Comparison of ENCODE assay signal across 8 mouse cellular contexts in genomic region chr10:99161987-99162582, GRCm38 (mm10). TPM values are rescaled to one million over a fixed set of nuclear protein-coding genes. Genes with fewer than 3 reads are reported as not detected.
A peak's percentile ranks its signal among the peaks of the same experiment; 100 is the strongest.
DNase-seq lines count a peak whose midpoint lies in the region; ATAC-seq and TF ChIP-seq lines count a peak whose summit lies in the region.

No protein-coding gene starts in this region.

- H3K9me3 ChIP-seq in heart, postnatal 0 days (replicated peaks; ENCODE audit: control insufficient read depth, low read length) = no peaks in the 10 kb centered on the region
- H3K9me3 ChIP-seq in MEL (replicated peaks; ENCODE audit: insufficient read depth, low read length) = no peaks in the 10 kb centered on the region
- H3K9me3 ChIP-seq in embryonic facial prominence, embryonic 14.5 days (ENCODE audit: control insufficient read depth, low read length) = no peaks in the 10 kb centered on the region
- H3K9me3 ChIP-seq in limb, embryonic 14.5 days (ENCODE audit: control insufficient read depth, low read length) = no peaks in the 10 kb centered on the region

- TF ChIP-seq CTCF in heart, postnatal 0 days (IDR thresholded peaks at IDR 0.05; ENCODE audit: low read depth) = peak; percentile 73
- TF ChIP-seq CTCF in MEL (IDR thresholded peaks at IDR 0.05 in 2 of 3, conservative IDR thresholded peaks at IDR 0.05 in 1 of 3; ENCODE audit: control insufficient read depth in 1 of 3, insufficient read depth in 1 of 3, low read depth in 2 of 3, low read length in 3 of 3, poor library complexity in 1 of 3, severe bottlenecking in 1 of 3) = peak; percentile 66 to 79 (median 71)

- peak; percentile 64 for TF ChIP-seq RAD21 in MEL (IDR thresholded peaks at IDR 0.05; ENCODE audit: low read depth, low read length)

- H3K36me3 ChIP-seq in heart, postnatal 0 days (replicated peaks; ENCODE audit: control insufficient read depth, insufficient read depth, low read length) = no peaks in the 10 kb centered on the region
- peaks cover 0 to 2% of the 10 kb centered on the region in 2 experiments; a peak in 2 of 4 replicates for H3K36me3 ChIP-seq in MEL (ENCODE audit: control insufficient read depth in 1 of 2, insufficient read depth in 2 of 2, low read length in 2 of 2)
- H3K36me3 ChIP-seq in embryonic facial prominence, embryonic 14.5 days (ENCODE audit: control insufficient read depth, insufficient read depth, low read length) = no peaks in the 10 kb centered on the region
- peaks cover under 1% of the 10 kb centered on the region; the same call in 1 of the 2 replicates for H3K36me3 ChIP-seq in limb, embryonic 14.5 days (ENCODE audit: control insufficient read depth, insufficient read depth, low read length)
- H3K36me3 ChIP-seq in splenic B cell, adult 2 months (ENCODE audit: control insufficient read depth, insufficient read depth, low read length, poor library complexity, severe bottlenecking) = peaks cover 6% of the 10 kb centered on the region; the same call in 1 of the 2 replicates

- TF ChIP-seq POLR2A in MEL (IDR thresholded peaks at IDR 0.05; ENCODE audit: control insufficient read depth in 1 of 2, insufficient read depth in 1 of 2, low read depth in 1 of 2, low read length in 2 of 2, poor library complexity in 1 of 2) = no peak
- TF ChIP-seq POLR2A in limb, embryonic 14.5 days (IDR thresholded peaks at IDR 0.05; ENCODE audit: borderline replicate concordance, extremely low read depth, insufficient read depth, insufficient read length) = no peak

- no peak overlapping the region for H3K4me2 ChIP-seq in heart, postnatal 0 days (ENCODE audit: low read depth, low read length)
- no peak overlapping the region for H3K4me2 ChIP-seq in embryonic facial prominence, embryonic 14.5 days (ENCODE audit: low read depth, low read length)
- no peak overlapping the region for H3K4me2 ChIP-seq in limb, embryonic 14.5 days (replicated peaks; ENCODE audit: low read depth, low read length, severe bottlenecking)

- WGBS in heart, postnatal 0 days = 41% methylated on average over 8 of the region's 8 CpGs
- WGBS in embryonic facial prominence, embryonic 14.5 days = 39% methylated on average over 8 of the region's 8 CpGs
- WGBS in limb, embryonic 14.5 days = 39% methylated on average over 8 of the region's 8 CpGs

- DNase-seq in heart, postnatal 0 days (ENCODE audit: low spot score) = peak; percentile 59
- DNase-seq in heart, adult 9 months (ENCODE audit: low spot score in 2 of 2) = no peak
- DNase-seq in A20 (ENCODE audit: low read depth, low spot score) (peak; percentile 52), MEL (ENCODE audit: low read depth, low spot score) (peak; percentile 68)
- peak; percentile 61 for DNase-seq in embryonic facial prominence, embryonic 14.5 days (ENCODE audit: low spot score)
- DNase-seq in limb, embryonic 14.5 days (ENCODE audit: low spot score) = peak; percentile 55
- peak; percentile 74 for DNase-seq in splenic B cell, adult 2 months (ENCODE audit: low read depth, low spot score)
- no peak for DNase-seq in left cerebral cortex, adult 8-10 months (ENCODE audit: low spot score in 2 of 2)

- peak; percentile 24; the same call in 1 of the 2 replicates for ATAC-seq in heart, postnatal 0 days (ENCODE audit: insufficient read depth, low read depth)
- peak; percentile 28; the same call in 1 of the 2 replicates for ATAC-seq in embryonic facial prominence, embryonic 14.5 days (ENCODE audit: low read depth)
- ATAC-seq in limb, embryonic 14.5 days (ENCODE audit: low FRiP score, low read depth) = no peak

- H3K4me1 ChIP-seq in heart, postnatal 0 days (ENCODE audit: control insufficient read depth, insufficient read depth) = peaks cover 4% of the 10 kb centered on the region; the same call in 1 of the 2 replicates
- H3K4me1 ChIP-seq in MEL (ENCODE audit: control insufficient read depth in 1 of 2, insufficient read depth in 2 of 2, low read length in 2 of 2) = peaks cover 0 to 5% of the 10 kb centered on the region in 2 experiments; a peak in 1 of 4 replicates
- H3K4me1 ChIP-seq in embryonic facial prominence, embryonic 14.5 days (ENCODE audit: control insufficient read depth, insufficient read depth, low read length) = no peaks in the 10 kb centered on the region
- H3K4me1 ChIP-seq in limb, embryonic 14.5 days (ENCODE audit: control insufficient read depth, insufficient read depth, low read length) = no peaks in the 10 kb centered on the region

- H3K4me3 ChIP-seq in heart, postnatal 0 days (ENCODE audit: low read depth, low read length) = no peak overlapping the region
- H3K4me3 ChIP-seq in MEL (ENCODE audit: control insufficient read depth in 1 of 2, insufficient read depth in 1 of 2, low read depth in 2 of 2, low read length in 2 of 2) = no peak overlapping the region
- H3K4me3 ChIP-seq in embryonic facial prominence, embryonic 14.5 days (ENCODE audit: low read depth, low read length) = no peak overlapping the region
- no peak overlapping the region for H3K4me3 ChIP-seq in limb, embryonic 14.5 days (replicated peaks; ENCODE audit: low read length)

- no peaks in the 10 kb centered on the region for H3K79me2 ChIP-seq in MEL (ENCODE audit: control insufficient read depth, insufficient read depth, low read length, poor library complexity)

- no peaks in the 10 kb centered on the region for H3K27me3 ChIP-seq in heart, postnatal 0 days (ENCODE audit: control insufficient read depth, insufficient read depth, low read length)
- no peaks in the 10 kb centered on the region for H3K27me3 ChIP-seq in MEL (ENCODE audit: control insufficient read depth in 1 of 2, insufficient read depth in 2 of 2, low read length in 2 of 2)
- H3K27me3 ChIP-seq in embryonic facial prominence, embryonic 14.5 days (replicated peaks; ENCODE audit: control insufficient read depth, insufficient read depth, low read length) = no peaks in the 10 kb centered on the region
- H3K27me3 ChIP-seq in limb, embryonic 14.5 days (ENCODE audit: control insufficient read depth, insufficient read depth, low read length) = no peaks in the 10 kb centered on the region
- H3K27me3 ChIP-seq in splenic B cell, adult 2 months (ENCODE audit: control insufficient read depth, insufficient read depth, low read length, poor library complexity, severe bottlenecking) = no peaks in the 10 kb centered on the region

- TF ChIP-seq EP300 in heart, postnatal 0 days (IDR thresholded peaks at IDR 0.05; ENCODE audit: low read depth) = no peak
- TF ChIP-seq EP300 in MEL (IDR thresholded peaks at IDR 0.05; ENCODE audit: low read depth in 1 of 2, low read length in 2 of 2) = no peak

- no peak overlapping the region for H3K27ac ChIP-seq in heart, postnatal 0 days (ENCODE audit: low read depth)
- H3K27ac ChIP-seq in MEL (ENCODE audit: control insufficient read depth, low read depth, low read length) = no peak overlapping the region
- H3K27ac ChIP-seq in embryonic facial prominence, embryonic 14.5 days (replicated peaks; ENCODE audit: low read depth, low read length) = no peak overlapping the region
- H3K27ac ChIP-seq in limb, embryonic 14.5 days (replicated peaks; ENCODE audit: low read depth, low read length) = no peak overlapping the region

- H3K9ac ChIP-seq in heart, postnatal 0 days (replicated peaks; ENCODE audit: low read depth, low read length) = no peak overlapping the region
- no peak overlapping the region for H3K9ac ChIP-seq in MEL (ENCODE audit: control insufficient read depth, low read depth, low read length, poor library complexity, severe bottlenecking)
- H3K9ac ChIP-seq in embryonic facial prominence, embryonic 14.5 days (ENCODE audit: low read depth, low read length) = no peak overlapping the region
- no peak overlapping the region for H3K9ac ChIP-seq in limb, embryonic 14.5 days (ENCODE audit: low read depth, low read length, severe bottlenecking)

TF ChIP-seq in MEL, 35 proteins besides CTCF, POLR2A, EP300 and RAD21 (continues in another document):
- TF ChIP-seq ZC3H11A (IDR thresholded peaks at IDR 0.05; ENCODE audit: low read depth, low read length) = peak; percentile 31; the same call in 1 of the 2 replicates
- no peak for TF ChIP-seq POLR2AphosphoS5 (IDR thresholded peaks at IDR 0.05; ENCODE audit: borderline replicate concordance, low read depth, low read length)
- no peak for TF ChIP-seq MYB (IDR thresholded peaks at IDR 0.05; ENCODE audit: low read depth, low read length)

RNA-seq across cellular contexts. Expression of gene Phxr2, which starts 36.0 kb away (rescaled TPM):
- total RNA-seq in heart, postnatal 0 days (2014; rRNA removed; ENCODE audit: low replicate concordance) = not detected in 2 replicates
- polyA plus RNA-seq in heart, postnatal 0 days (2015; fragmentation: Nextera tagmentation; extraction: Ambion mirVana) = not detected in 2 replicates
- total RNA-seq in MEL (2012; rRNA removed) = not detected in 2 replicates
- not detected for polyA plus RNA-seq in MEL (2012; ENCODE audit: insufficient read depth in 1 of 2, insufficient read length in 2 of 2, low read depth in 1 of 2, low replicate concordance in 2 of 2, missing spikeins in 1 of 2)
- polyA plus RNA-seq in embryonic facial prominence, embryonic 14.5 days (2014; fragmentation: Nextera tagmentation; extraction: Ambion mirVana) = not detected in 2 replicates
- not detected in 2 replicates for polyA plus RNA-seq in limb, embryonic 14.5 days (2012; rRNA removed)
- polyA plus RNA-seq in limb, embryonic 14.5 days (2014; fragmentation: Nextera tagmentation; extraction: Ambion mirVana) = not detected in 2 replicates
- total RNA-seq in left cerebral cortex, adult 8-10 months (2022) = not detected

RNA-seq across cellular contexts. Expression of gene Galnt4, which starts 54.1 kb away (rescaled TPM):
- 3.7 and 5.6 TPM in 2 replicates for total RNA-seq in heart, postnatal 0 days (2014; rRNA removed; ENCODE audit: low replicate concordance)
- 3.2 and 3.4 TPM in 2 replicates for polyA plus RNA-seq in heart, postnatal 0 days (2015; fragmentation: Nextera tagmentation; extraction: Ambion mirVana)
- total RNA-seq in MEL (2012; rRNA removed) = 1.2 and 1.7 TPM in 2 replicates
- polyA plus RNA-seq in MEL (2012; ENCODE audit: insufficient read depth in 1 of 2, insufficient read length in 2 of 2, low read depth in 1 of 2, low replicate concordance in 2 of 2, missing spikeins in 1 of 2) = 1 to 10 TPM in 1 of 2 experiments, not detected in 1; 1.6 TPM
- polyA plus RNA-seq in embryonic facial prominence, embryonic 14.5 days (2014; fragmentation: Nextera tagmentation; extraction: Ambion mirVana) = 14.7 and 16.2 TPM in 2 replicates
- 3.5 and 4.3 TPM in 2 replicates for polyA plus RNA-seq in limb, embryonic 14.5 days (2012; rRNA removed)
- 13.0 and 13.8 TPM in 2 replicates for polyA plus RNA-seq in limb, embryonic 14.5 days (2014; fragmentation: Nextera tagmentation; extraction: Ambion mirVana)
- 1 to 10 TPM; 2.7 to 3.3 (median 2.9) TPM for total RNA-seq in left cerebral cortex, adult 8-10 months (2022)

RNA-seq across cellular contexts. Expression of gene Poc1b, which starts 55.2 kb away (rescaled TPM):
- total RNA-seq in heart, postnatal 0 days (2014; rRNA removed; ENCODE audit: low replicate concordance) = 5.2 and 7.4 TPM in 2 replicates
- polyA plus RNA-seq in heart, postnatal 0 days (2015; fragmentation: Nextera tagmentation; extraction: Ambion mirVana) = 3.2 and 3.6 TPM in 2 replicates
- 3.3 and 5.5 TPM in 2 replicates for total RNA-seq in MEL (2012; rRNA removed)
- 10 to 100 TPM in 1 of 2 experiments, not detected in 1; 15.3 TPM for polyA plus RNA-seq in MEL (2012; ENCODE audit: insufficient read depth in 1 of 2, insufficient read length in 2 of 2, low read depth in 1 of 2, low replicate concordance in 2 of 2, missing spikeins in 1 of 2)
- 18.9 and 22.5 TPM in 2 replicates for polyA plus RNA-seq in embryonic facial prominence, embryonic 14.5 days (2014; fragmentation: Nextera tagmentation; extraction: Ambion mirVana)
- polyA plus RNA-seq in limb, embryonic 14.5 days (2012; rRNA removed) = 23.1 and 25.3 TPM in 2 replicates
- 23.4 and 27.9 TPM in 2 replicates for polyA plus RNA-seq in limb, embryonic 14.5 days (2014; fragmentation: Nextera tagmentation; extraction: Ambion mirVana)
- 10 to 100 TPM in 1 of 4 experiments, 1 to 10 TPM in 3; 7.6 to 13.4 (median 8.1) TPM for total RNA-seq in left cerebral cortex, adult 8-10 months (2022)

Comparison
In these comparisons a context has a peak if more than half of its experiments do, and no peak if none do; other contexts are left out.
1. DNase-seq: peak in heart, postnatal 0 days (single experiment), A20 (single experiment), MEL (single experiment), embryonic facial prominence, embryonic 14.5 days (single experiment), limb, embryonic 14.5 days (single experiment) and splenic B cell, adult 2 months (single experiment); none in heart, adult 9 months (0 of 2) and left cerebral cortex, adult 8-10 months (0 of 2).